Comparison of ENCODE assay signal across 20 mouse cellular contexts in the genomic region with DNA sequence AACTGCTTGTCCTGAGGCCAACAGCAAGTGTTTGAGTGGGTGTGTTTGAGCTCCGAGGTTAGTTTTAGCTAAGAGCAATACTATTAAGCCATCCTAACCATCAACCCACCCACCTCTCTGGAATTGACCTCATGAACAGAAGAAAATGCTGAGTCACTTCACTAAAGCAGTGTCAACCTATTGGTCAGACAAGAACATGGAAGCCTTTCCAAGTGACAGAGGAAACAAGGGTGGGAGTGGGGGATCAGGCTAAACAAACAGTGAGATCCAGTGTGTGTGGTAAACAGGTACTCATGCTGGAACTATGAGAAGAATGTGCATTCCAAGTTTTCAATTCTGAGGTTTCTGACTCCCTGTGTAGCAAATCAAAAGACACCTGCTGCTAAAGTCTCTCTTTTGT. TPM values are rescaled to one million over a fixed set of nuclear protein-coding genes. Genes with fewer than 3 reads are reported as not detected.
DNase-seq lines count a peak whose midpoint lies in the region; ATAC-seq and TF ChIP-seq lines count a peak whose summit lies in the region.
"Had no signal": no experiment of that assay in that cellular context is flagged by ENCODE, and none has a peak within 500 bp of the region (broad histone marks: within the 10 kb centered on the region; RNA-seq: fewer than 3 reads in every experiment).

No protein-coding gene starts in this region.

- H3K4me2 ChIP-seq in lung, postnatal 0 days (replicated peaks; ENCODE audit: low read depth, low read length) = no peak overlapping the region
- H3K4me2 ChIP-seq in hindbrain, embryonic 12.5 days (replicated peaks) = no peak overlapping the region
- H3K4me2 ChIP-seq: embryonic facial prominence, embryonic 13.5 days; heart, embryonic 12.5 days; hindbrain, embryonic 14.5 days; intestine, embryonic 15.5 days; limb, embryonic 12.5 days; liver, embryonic 13.5 days had no signal

- no peak overlapping the region for H3K27ac ChIP-seq in lung, postnatal 0 days (ENCODE audit: low read length)
- peak overlapping the region; percentile 29; the same call in 1 of the 2 replicates for H3K27ac ChIP-seq in ES-E14 (ENCODE audit: insufficient read depth, low read depth, low read length, poor library complexity, severe bottlenecking)
- H3K27ac ChIP-seq in hindbrain, embryonic 12.5 days = no peak overlapping the region
- H3K27ac ChIP-seq: embryonic facial prominence, embryonic 13.5 days; hindbrain, embryonic 14.5 days; intestine, embryonic 15.5 days; limb, embryonic 12.5 days; liver, embryonic 13.5 days; midbrain, embryonic 10.5 days; stomach, postnatal 0 days had no signal

- H3K9ac ChIP-seq in lung, postnatal 0 days (replicated peaks; ENCODE audit: low read depth) = no peak overlapping the region
- H3K9ac ChIP-seq in ES-E14 (ENCODE audit: insufficient read depth, low read depth, low read length, poor library complexity, severe bottlenecking) = no peak overlapping the region
- no peak overlapping the region for H3K9ac ChIP-seq in hindbrain, embryonic 12.5 days
- H3K9ac ChIP-seq: embryonic facial prominence, embryonic 13.5 days; forebrain, postnatal 0 days; heart, embryonic 12.5 days; hindbrain, embryonic 14.5 days; intestine, embryonic 15.5 days; limb, embryonic 12.5 days; liver, embryonic 13.5 days had no signal

- H3K27me3 ChIP-seq in lung, postnatal 0 days (replicated peaks; ENCODE audit: insufficient read depth, low read length) = no peaks in the 10 kb centered on the region
- no peaks in the 10 kb centered on the region for H3K27me3 ChIP-seq in hindbrain, embryonic 12.5 days
- H3K27me3 ChIP-seq: embryonic facial prominence, embryonic 13.5 days; heart, embryonic 12.5 days; intestine, embryonic 15.5 days; limb, embryonic 12.5 days; liver, embryonic 13.5 days had no signal

- DNase-seq in lung, postnatal 0 days (ENCODE audit: low spot score) = peak; percentile 48
- DNase-seq in lung, postnatal 10 days = no peak
- DNase-seq in ES-E14 (ENCODE audit: low read depth, low spot score) = peak; percentile 55
- DNase-seq in ZHBTc4 (ENCODE audit: low read depth, low spot score) = peak; percentile 85
- no peak for DNase-seq in spleen, postnatal 36 days (ENCODE audit: low spot score in 2 of 2)
- DNase-seq in cerebellum, postnatal 36 days = no peak
- DNase-seq: adrenal gland, postnatal 14 days; cerebellum, adult 11-12 months; forebrain, postnatal 0 days; liver, embryonic 13.5 days; retina, postnatal 1 day had no signal

- ATAC-seq in lung, postnatal 0 days = peak; percentile 36
- ATAC-seq in hindbrain, embryonic 12.5 days (ENCODE audit: low FRiP score) = no peak
- ATAC-seq: forebrain, postnatal 0 days had no signal

- H3K4me1 ChIP-seq in lung, postnatal 0 days (ENCODE audit: insufficient read depth, low read depth, low read length) = no peaks in the 10 kb centered on the region
- H3K4me1 ChIP-seq in ES-E14 (ENCODE audit: control insufficient read depth in 2 of 2, insufficient read depth in 2 of 2, low read length in 2 of 2, poor library complexity in 1 of 2) = peaks cover 3 to 23% of the 10 kb centered on the region in 2 experiments; a peak in 2 of 4 replicates
- 0 out of 2 replicates have a peak, but pooled peaks cover 4% of the 10 kb centered on the region for H3K4me1 ChIP-seq in hindbrain, embryonic 12.5 days
- H3K4me1 ChIP-seq: embryonic facial prominence, embryonic 13.5 days; heart, embryonic 12.5 days; liver, embryonic 13.5 days had no signal

- no peak for TF ChIP-seq CTCF in lung, postnatal 0 days (IDR thresholded peaks at IDR 0.05)

- TF ChIP-seq EP300 in lung, postnatal 0 days (IDR thresholded peaks at IDR 0.05) = peak; percentile 42; the same call in 1 of the 2 replicates

- no peaks in the 10 kb centered on the region for H3K9me3 ChIP-seq in lung, postnatal 0 days (ENCODE audit: low read length)
- H3K9me3 ChIP-seq in ES-E14 (ENCODE audit: control insufficient read depth, insufficient read depth, low read depth, low read length) = no peaks in the 10 kb centered on the region
- H3K9me3 ChIP-seq in hindbrain, embryonic 12.5 days (replicated peaks) = no peaks in the 10 kb centered on the region
- H3K9me3 ChIP-seq: embryonic facial prominence, embryonic 13.5 days; heart, embryonic 12.5 days; intestine, embryonic 15.5 days; limb, embryonic 12.5 days; liver, embryonic 13.5 days; midbrain, embryonic 10.5 days had no signal

- H3K4me3 ChIP-seq in lung, postnatal 0 days (ENCODE audit: low read depth, low read length) = no peak overlapping the region
- no peak overlapping the region for H3K4me3 ChIP-seq in ES-E14 (ENCODE audit: insufficient read depth in 1 of 2, low read depth in 1 of 2, low read length in 2 of 2, poor library complexity in 1 of 2, severe bottlenecking in 1 of 2)
- no peak overlapping the region for H3K4me3 ChIP-seq in hindbrain, embryonic 12.5 days
- H3K4me3 ChIP-seq: embryonic facial prominence, embryonic 13.5 days; heart, embryonic 12.5 days; intestine, embryonic 15.5 days; limb, embryonic 12.5 days; liver, embryonic 13.5 days; midbrain, embryonic 10.5 days had no signal

- WGBS in lung, postnatal 0 days = 39% methylated on average over 1 of the region's 1 CpGs
- 61% methylated on average over 1 of the region's 1 CpGs for WGBS in hindbrain, embryonic 12.5 days

- no peaks in the 10 kb centered on the region for H3K36me3 ChIP-seq in lung, postnatal 0 days (ENCODE audit: insufficient read depth, low read length)
- H3K36me3 ChIP-seq in ES-E14 (ENCODE audit: control insufficient read depth, insufficient read depth, low read length, poor library complexity, severe bottlenecking) = peaks cover 4% of the 10 kb centered on the region; the same call in 1 of the 2 replicates
- no peaks in the 10 kb centered on the region for H3K36me3 ChIP-seq in hindbrain, embryonic 12.5 days
- H3K36me3 ChIP-seq: embryonic facial prominence, embryonic 13.5 days; heart, embryonic 12.5 days; intestine, embryonic 15.5 days; limb, embryonic 12.5 days; liver, embryonic 13.5 days; midbrain, embryonic 10.5 days had no signal

- in situ Hi-C loops in ES-E14 (cut with MboI; ENCODE audit: low sequenced_read_pairs in 2 of 2, unreplicated experiment in 2 of 2) = no loop called here

TF ChIP-seq in ES-E14, 5 proteins besides CTCF, POLR2A, EP300 and RAD21:
- TF ChIP-seq ZNF384 (IDR thresholded peaks at IDR 0.05; ENCODE audit: low read depth, low read length) = no peak
- peak; percentile 97 for TF ChIP-seq MAFK (IDR thresholded peaks at IDR 0.05; ENCODE audit: insufficient read depth, low read depth, low read length)

RNA-seq across cellular contexts. Expression of a gene that starts 1.3 kb away (rescaled TPM):
- 67.6 and 90.5 TPM in 2 replicates for polyA plus RNA-seq in lung, postnatal 0 days (2015; fragmentation: Nextera tagmentation; extraction: Ambion mirVana)
- total RNA-seq in ES-E14 (2012; rRNA removed) = 41.1 and 55.9 TPM in 2 replicates
- polyA plus RNA-seq in hindbrain, embryonic 12.5 days (2016; fragmentation: Nextera tagmentation; extraction: Ambion mirVana) = 0.94 and 1.1 TPM in 2 replicates
- total RNA-seq: adrenal gland, postnatal 14 days; gastrocnemius, postnatal 4 days had no signal
- polyA plus RNA-seq: heart, embryonic 12.5 days had no signal

Comparison
In these comparisons a context has a peak if more than half of its experiments do, and no peak if none do; other contexts are left out.
1. DNase-seq: peak in lung, postnatal 0 days (single experiment), ES-E14 (single experiment) and ZHBTc4 (single experiment); none in lung, postnatal 10 days (single experiment), spleen, postnatal 36 days (0 of 2) and cerebellum, postnatal 36 days (0 of 2).
2. RNA of a gene that starts 1.3 kb away (polyA plus RNA-seq): 67.6 to 90.5 TPM in lung, postnatal 0 days; 0.94 to 1.1 TPM in hindbrain, embryonic 12.5 days; every median in the first group is over 10 times any median in the second.